Mouse (Mus musculus): ENCODE measurements around the gene Epo. TPM values are rescaled to one million over a fixed set of nuclear protein-coding genes. Genes with fewer than 3 reads are reported as not detected.

Gene Epo
- polyA plus RNA-seq, 1 experiment from 2014 or later = 0.24 TPM

DNA sequence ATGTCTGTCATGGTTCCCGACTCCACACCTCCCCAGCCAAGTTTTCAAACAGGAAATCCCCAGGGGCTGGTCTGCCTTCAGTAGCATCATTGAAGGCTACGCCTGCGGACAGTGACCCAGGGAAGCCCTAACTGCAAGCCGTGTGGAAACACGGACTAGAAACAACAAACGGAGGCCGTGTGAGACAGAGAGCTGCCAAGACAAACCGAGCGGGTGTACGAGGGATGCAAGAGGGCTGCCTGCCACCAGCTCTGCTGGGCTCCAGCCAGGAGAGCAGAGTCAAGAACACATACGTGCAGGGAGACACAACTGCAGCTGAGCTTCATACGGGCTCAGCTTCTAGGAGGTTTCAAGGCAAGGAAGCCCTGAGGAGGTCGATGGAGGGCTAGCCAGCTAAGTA lies 39.2 kb downstream of the Epo start:
- Histone ChIP-seq H3K27ac (ENCODE audit: low read length) (no peak overlapping the region), H3K36me3 (ENCODE audit: insufficient read depth, low read length) (no peaks in the 10 kb centered on the region), H3K9ac (replicated peaks; ENCODE audit: low read length) (no peak overlapping the region), H3K27me3 (ENCODE audit: insufficient read depth, low read length) (no peaks in the 10 kb centered on the region), H3K9me3 (ENCODE audit: low read length) (no peaks in the 10 kb centered on the region), H3K4me2 (replicated peaks; ENCODE audit: low read depth, low read length) (no peak overlapping the region), H3K4me3 (ENCODE audit: low read length) (no peak overlapping the region), H3K4me1 (ENCODE audit: insufficient read depth, low read length) (peaks cover 5% of the 10 kb centered on the region; the same call in 1 of the 2 replicates)
- ATAC-seq (ENCODE audit: low FRiP score, low TSS enrichment) = no peak
- 50% methylated on average over 13 of the region's 13 CpGs for WGBS

DNA sequence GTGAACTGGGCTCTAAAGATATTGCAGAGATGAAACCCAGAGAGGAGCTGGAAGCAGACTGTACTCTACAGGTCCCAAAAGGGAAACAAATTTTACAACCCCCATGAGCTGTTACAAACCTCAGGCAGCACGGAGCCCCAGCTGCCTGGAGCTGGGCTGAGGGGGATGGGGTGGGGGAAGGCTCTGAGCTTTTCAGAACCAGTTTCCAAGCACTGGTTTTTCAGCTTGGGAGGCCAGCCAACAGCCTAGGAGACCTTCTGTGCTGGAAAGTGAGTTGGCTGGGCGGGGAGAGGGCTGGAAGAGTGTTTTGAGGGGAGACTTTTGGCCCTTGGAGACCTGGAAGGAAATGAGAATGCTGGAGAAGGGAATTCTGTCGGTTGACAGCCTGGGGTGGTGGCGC lies 41.5 kb downstream of the Epo start:
- no peak overlapping the region for H3K27ac ChIP-seq (ENCODE audit: low read length)
- H3K27me3 ChIP-seq (ENCODE audit: insufficient read depth, low read length) = peaks cover 2% of the 10 kb centered on the region; the same call in 1 of the 2 replicates
- H3K9ac ChIP-seq (replicated peaks; ENCODE audit: low read length) = no peak overlapping the region; the same call in 1 of the 2 replicates
- peaks cover 5% of the 10 kb centered on the region; the same call in 1 of the 2 replicates for H3K4me1 ChIP-seq (ENCODE audit: insufficient read depth, low read length)
- H3K9me3 ChIP-seq (ENCODE audit: low read length) = no peaks in the 10 kb centered on the region
- no peak overlapping the region for H3K4me2 ChIP-seq (replicated peaks; ENCODE audit: low read depth, low read length)
- peak; percentile 54; the same call in 1 of the 2 replicates for ATAC-seq (ENCODE audit: low FRiP score, low TSS enrichment)
- no peaks in the 10 kb centered on the region for H3K36me3 ChIP-seq (ENCODE audit: insufficient read depth, low read length)
- whole genome bisulfite sequencing = 35% methylated on average over 4 of the region's 4 CpGs
- H3K4me3 ChIP-seq (ENCODE audit: low read length) = no peak overlapping the region

DNA sequence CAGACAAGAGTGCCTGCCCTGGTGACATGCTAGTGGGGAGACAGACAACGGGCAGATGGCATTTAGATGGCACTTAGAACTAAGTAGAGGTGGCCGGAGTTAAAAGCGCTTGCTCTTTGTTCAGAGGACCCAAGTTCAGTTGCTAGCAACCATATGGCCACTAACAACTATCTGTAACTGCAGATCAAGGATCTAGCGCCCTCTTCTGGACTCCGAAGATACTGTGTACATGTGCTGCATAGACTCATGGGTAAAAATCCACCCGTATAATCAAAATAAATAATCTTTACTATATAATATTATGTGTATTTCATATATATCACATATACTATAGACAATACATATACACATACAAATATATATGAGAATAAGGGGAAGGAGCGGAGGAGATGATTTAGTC lies 45.4 kb downstream of the Epo start:
- ATAC-seq (ENCODE audit: low FRiP score, low TSS enrichment) = no peak
- WGBS = 90% methylated on average over 7 of the region's 7 CpGs
- Histone ChIP-seq H3K27me3 (ENCODE audit: insufficient read depth, low read length) (peaks cover 16% of the 10 kb centered on the region; the same call in 1 of the 2 replicates), H3K9me3 (ENCODE audit: low read length) (no peaks in the 10 kb centered on the region), H3K4me1 (ENCODE audit: insufficient read depth, low read length) (peaks cover 12% of the 10 kb centered on the region; the same call in 1 of the 2 replicates), H3K4me3 (ENCODE audit: low read length) (no peak overlapping the region), H3K9ac (replicated peaks; ENCODE audit: low read length) (no peak overlapping the region), H3K27ac (ENCODE audit: low read length) (no peak overlapping the region), H3K4me2 (replicated peaks; ENCODE audit: low read depth, low read length) (no peak overlapping the region), H3K36me3 (ENCODE audit: insufficient read depth, low read length) (no peaks in the 10 kb centered on the region)

DNA sequence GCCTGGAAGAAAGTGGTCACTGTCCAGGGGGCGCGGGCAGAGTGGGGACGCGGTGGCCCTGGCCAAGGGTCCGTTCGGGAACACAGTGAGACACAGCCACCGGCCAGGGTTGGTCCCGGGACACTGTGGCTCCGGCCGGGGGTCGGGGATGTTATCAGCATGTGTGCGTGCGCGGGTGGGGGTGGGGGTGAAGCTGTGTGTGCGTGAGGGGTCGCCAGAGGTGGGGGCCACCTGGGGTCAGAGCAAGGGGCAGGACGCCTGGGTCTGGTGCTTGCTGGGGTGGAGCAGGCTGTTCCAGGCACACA lies 47.2 kb downstream of the Epo start:
- peaks cover 7% of the 10 kb centered on the region; the same call in 1 of the 2 replicates for H3K4me1 ChIP-seq (ENCODE audit: insufficient read depth, low read length)
- WGBS = 2% methylated on average over 14 of the region's 17 CpGs
- peak overlapping the region; percentile 36 for H3K4me3 ChIP-seq (ENCODE audit: low read length)
- peak; percentile 36; the same call in 1 of the 2 replicates for ATAC-seq (ENCODE audit: low FRiP score, low TSS enrichment)
- H3K9me3 ChIP-seq (ENCODE audit: low read length) = no peaks in the 10 kb centered on the region
- peak overlapping the region; percentile 56 for H3K4me2 ChIP-seq (replicated peaks; ENCODE audit: low read depth, low read length)
- peak overlapping the region; percentile 49 for H3K9ac ChIP-seq (replicated peaks; ENCODE audit: low read length)
- H3K36me3 ChIP-seq (ENCODE audit: insufficient read depth, low read length) = no peaks in the 10 kb centered on the region
- no peak overlapping the region for H3K27ac ChIP-seq (ENCODE audit: low read length)
- H3K27me3 ChIP-seq (ENCODE audit: insufficient read depth, low read length) = peaks cover 16% of the 10 kb centered on the region; the same call in 1 of the 2 replicates

DNA sequence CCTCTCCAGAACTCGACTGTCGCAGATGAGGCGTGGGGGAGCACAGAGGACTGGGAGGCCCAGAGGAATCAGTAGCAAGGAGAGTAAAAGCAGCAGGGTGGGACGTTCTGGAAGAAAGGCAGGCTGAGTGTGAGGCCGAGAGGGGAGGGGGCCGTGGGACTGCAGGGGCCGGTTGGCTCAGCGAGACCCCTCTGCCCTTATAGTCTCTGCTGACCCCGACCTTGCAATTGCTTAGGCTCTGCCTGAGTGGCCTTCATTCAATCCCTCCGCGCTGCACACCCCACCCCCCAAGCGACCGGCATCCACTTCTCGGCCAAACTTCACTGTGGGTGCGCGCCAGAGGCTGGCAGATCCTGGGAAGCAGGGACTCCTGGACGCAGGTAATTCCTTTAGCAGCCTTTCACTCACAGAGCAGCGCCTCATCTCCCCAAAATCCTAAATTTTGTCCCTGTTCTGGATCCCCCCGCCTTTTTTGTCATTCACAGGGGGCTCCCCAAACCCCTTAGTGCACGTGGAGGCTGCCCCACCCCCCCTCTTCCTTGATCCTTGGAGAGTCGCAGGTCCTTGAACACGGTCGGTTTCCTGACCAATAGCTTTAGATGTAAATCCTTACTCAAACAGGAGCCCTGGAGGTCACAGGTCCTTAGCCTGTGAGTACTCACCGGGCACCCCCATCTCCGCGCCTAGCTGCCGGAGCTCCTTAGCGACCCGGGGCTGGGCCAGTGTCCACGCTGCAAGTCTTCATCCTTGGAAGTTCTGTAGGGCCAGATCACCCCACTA lies 47.8 kb downstream of the Epo start:
- Histone ChIP-seq H3K4me2 (replicated peaks; ENCODE audit: low read depth, low read length) (peak overlapping the region; percentile 56), H3K36me3 (ENCODE audit: insufficient read depth, low read length) (no peaks in the 10 kb centered on the region), H3K27me3 (ENCODE audit: insufficient read depth, low read length) (peaks cover 16% of the 10 kb centered on the region; the same call in 1 of the 2 replicates), H3K27ac (ENCODE audit: low read length) (no peak overlapping the region), H3K9ac (replicated peaks; ENCODE audit: low read length) (peak overlapping the region; percentile 49), H3K9me3 (ENCODE audit: low read length) (no peaks in the 10 kb centered on the region), H3K4me1 (ENCODE audit: insufficient read depth, low read length) (peaks cover 7% of the 10 kb centered on the region; the same call in 1 of the 2 replicates), H3K4me3 (ENCODE audit: low read length) (peak overlapping the region; percentile 36)
- 8% methylated on average over 30 of the region's 30 CpGs for WGBS
- 0 out of 2 replicates have a peak, but pooled peaks have one; percentile 12 for ATAC-seq (ENCODE audit: low FRiP score, low TSS enrichment)

- ATAC-seq (ENCODE audit: low FRiP score, low TSS enrichment) = 0 out of 2 replicates have a peak, but pooled peaks have one; percentile 25
- H3K4me1 ChIP-seq (ENCODE audit: insufficient read depth, low read length) = peaks cover 7% of the 10 kb centered on the region; the same call in 1 of the 2 replicates
- no peak overlapping the region for H3K9ac ChIP-seq (replicated peaks; ENCODE audit: low read length)
- H3K36me3 ChIP-seq (ENCODE audit: insufficient read depth, low read length) = no peaks in the 10 kb centered on the region
- no peak overlapping the region for H3K4me2 ChIP-seq (replicated peaks; ENCODE audit: low read depth, low read length)
- H3K27ac ChIP-seq (ENCODE audit: low read length) = no peak overlapping the region
- WGBS = 46% methylated on average over 8 of the region's 8 CpGs
- no peak overlapping the region for H3K4me3 ChIP-seq (ENCODE audit: low read length)
- no peaks in the 10 kb centered on the region for H3K9me3 ChIP-seq (ENCODE audit: low read length)
- peaks cover 16% of the 10 kb centered on the region; the same call in 1 of the 2 replicates for H3K27me3 ChIP-seq (ENCODE audit: insufficient read depth, low read length)
Measured at GRCm38 (mm10) chr5:137481897-137482296, 51.1 kb downstream of the Epo start.

DNA sequence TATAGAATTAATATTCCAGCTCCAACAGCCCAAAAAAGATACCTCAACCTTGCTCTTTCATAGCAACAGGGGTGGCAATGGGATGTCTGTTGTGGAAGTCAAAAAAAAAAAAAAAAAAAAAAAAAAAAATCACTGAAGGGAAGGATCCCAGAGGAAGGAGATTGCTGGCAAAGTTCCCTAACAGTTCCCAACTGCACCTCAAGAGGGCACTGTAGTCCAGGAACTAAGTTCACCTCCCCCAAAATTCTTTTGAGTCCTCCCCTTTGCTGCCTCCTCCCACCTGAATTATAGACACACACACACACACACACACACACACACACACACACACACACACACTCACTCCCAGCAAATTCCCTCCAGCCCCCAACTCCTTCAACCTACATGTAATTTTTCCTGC lies 51.9 kb downstream of the Epo start:
- no peak overlapping the region for H3K9ac ChIP-seq (replicated peaks; ENCODE audit: low read length)
- H3K4me1 ChIP-seq (ENCODE audit: insufficient read depth, low read length) = peaks cover 7% of the 10 kb centered on the region; the same call in 1 of the 2 replicates
- H3K4me3 ChIP-seq (ENCODE audit: low read length) = no peak overlapping the region
- H3K9me3 ChIP-seq (ENCODE audit: low read length) = no peaks in the 10 kb centered on the region
- no peaks in the 10 kb centered on the region for H3K36me3 ChIP-seq (ENCODE audit: insufficient read depth, low read length)
- H3K4me2 ChIP-seq (replicated peaks; ENCODE audit: low read depth, low read length) = no peak overlapping the region
- peaks cover 10% of the 10 kb centered on the region; the same call in 1 of the 2 replicates for H3K27me3 ChIP-seq (ENCODE audit: insufficient read depth, low read length)
- no peak for ATAC-seq (ENCODE audit: low FRiP score, low TSS enrichment)
- no peak overlapping the region for H3K27ac ChIP-seq (ENCODE audit: low read length)

DNA sequence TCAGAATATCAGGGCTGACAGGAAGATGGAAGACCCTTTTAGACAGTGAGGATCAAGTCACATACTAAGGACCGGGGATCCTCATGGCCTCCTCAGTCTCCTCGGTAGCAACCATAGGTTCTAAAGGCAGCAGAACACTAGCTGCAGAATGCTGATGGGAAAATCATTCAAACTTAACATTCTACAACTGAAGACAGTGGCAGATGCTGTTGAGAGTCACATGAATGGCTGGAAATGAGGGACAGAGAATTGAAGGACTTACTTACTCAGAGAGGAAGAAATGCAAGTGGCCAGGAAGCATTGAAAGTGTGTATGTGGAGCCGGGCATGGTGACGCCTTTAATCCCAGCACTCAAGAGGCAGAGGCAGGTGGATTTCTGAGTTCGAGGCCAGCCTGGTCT lies 56.1 kb downstream of the Epo start, which contains the start of gene Zan:
Zan (minus strand) TSS at position 101 of the 400 bp plus-strand sequence.
- H3K9ac ChIP-seq (replicated peaks; ENCODE audit: low read length) = no peak within 1 kb of the TSS
- H3K4me2 ChIP-seq (replicated peaks; ENCODE audit: low read depth, low read length) = no peak within 1 kb of the TSS
- 81% methylated on average over 5 of the region's 5 CpGs for WGBS
- no peak within 1 kb of the TSS for H3K4me3 ChIP-seq (ENCODE audit: low read length)
- H3K36me3 ChIP-seq (ENCODE audit: insufficient read depth, low read length) = no peaks in the 10 kb centered on the region
- H3K27ac ChIP-seq (ENCODE audit: low read length) = no peak within 1 kb of the TSS
- H3K9me3 ChIP-seq (ENCODE audit: low read length) = no peaks in the 10 kb centered on the region
- no peaks in the 10 kb centered on the region for H3K27me3 ChIP-seq (ENCODE audit: insufficient read depth, low read length)
- no peaks in the 10 kb centered on the region for H3K4me1 ChIP-seq (ENCODE audit: insufficient read depth, low read length)
- ATAC-seq (ENCODE audit: low FRiP score, low TSS enrichment) = no peak

DNA sequence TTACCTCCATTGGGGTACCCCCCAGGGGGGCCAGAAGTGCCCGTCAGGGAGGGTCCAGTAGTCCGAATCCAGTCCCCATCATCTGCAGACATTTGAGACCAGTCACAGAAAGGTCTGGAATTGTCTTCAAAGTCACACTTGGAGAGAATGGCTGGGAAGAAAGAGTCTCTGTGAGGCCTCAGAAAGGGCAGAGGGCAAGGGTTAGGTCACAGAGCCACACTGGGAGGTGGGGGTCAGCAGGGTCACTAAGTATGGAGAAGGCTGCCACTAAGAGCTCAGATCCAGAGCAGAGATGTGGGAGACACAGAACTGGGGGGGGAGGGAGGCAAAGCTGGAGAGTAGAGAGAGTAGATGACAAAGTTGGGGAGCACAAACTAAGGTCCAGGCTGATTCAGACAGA lies 58.7 kb downstream of the Epo start:
- no peak overlapping the region for H3K4me2 ChIP-seq (replicated peaks; ENCODE audit: low read depth, low read length)
- WGBS = 44% methylated on average over 2 of the region's 2 CpGs
- H3K27ac ChIP-seq (ENCODE audit: low read length) = no peak overlapping the region

DNA sequence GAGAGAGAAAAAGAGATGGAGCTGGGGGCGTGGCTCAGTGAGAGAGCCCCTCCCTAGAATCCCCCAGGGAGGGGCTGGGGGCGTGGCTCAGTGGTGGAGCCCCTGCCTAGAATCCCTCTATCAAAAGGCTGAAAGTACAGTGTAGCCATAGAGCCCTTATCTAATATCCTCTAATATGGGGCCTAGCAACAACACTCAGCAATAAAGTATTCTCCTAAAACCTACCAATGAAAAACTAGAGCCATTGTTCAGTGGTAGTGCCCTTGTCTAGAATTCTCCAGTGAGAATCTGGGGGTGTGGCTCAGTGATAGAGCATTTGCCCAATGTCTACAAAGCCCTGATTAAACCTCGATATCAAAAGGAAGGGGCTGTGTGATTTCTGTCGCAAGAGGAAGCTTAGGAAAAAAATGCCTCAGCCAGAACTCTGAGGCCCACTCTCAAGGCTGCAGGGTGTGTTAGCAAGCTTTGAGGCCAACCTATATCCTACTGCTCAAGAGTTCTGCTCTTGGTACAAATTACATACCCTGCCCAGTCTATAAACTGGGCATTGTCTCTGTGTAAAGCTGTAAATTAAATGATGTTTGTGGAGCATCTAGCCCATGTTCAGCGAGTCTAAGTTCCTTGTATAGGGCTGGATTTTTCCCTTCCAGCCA lies 60.7 kb downstream of the Epo start:
- Histone ChIP-seq H3K9ac (replicated peaks; ENCODE audit: low read length) (no peak overlapping the region), H3K36me3 (ENCODE audit: insufficient read depth, low read length) (no peaks in the 10 kb centered on the region), H3K4me2 (replicated peaks; ENCODE audit: low read depth, low read length) (no peak overlapping the region), H3K4me3 (ENCODE audit: low read length) (no peak overlapping the region), H3K27ac (ENCODE audit: low read length) (no peak overlapping the region), H3K9me3 (ENCODE audit: low read length) (no peaks in the 10 kb centered on the region), H3K4me1 (ENCODE audit: insufficient read depth, low read length) (no peaks in the 10 kb centered on the region), H3K27me3 (ENCODE audit: insufficient read depth, low read length) (no peaks in the 10 kb centered on the region)
- ATAC-seq (ENCODE audit: low FRiP score, low TSS enrichment) = no peak
- 65% methylated on average over 5 of the region's 5 CpGs for WGBS

More for the DNA sequence above, 58.7 kb downstream of the Epo start:
- Histone ChIP-seq H3K9ac (replicated peaks; ENCODE audit: low read length) (no peak overlapping the region), H3K27me3 (ENCODE audit: insufficient read depth, low read length) (no peaks in the 10 kb centered on the region), H3K36me3 (ENCODE audit: insufficient read depth, low read length) (no peaks in the 10 kb centered on the region), H3K4me1 (ENCODE audit: insufficient read depth, low read length) (no peaks in the 10 kb centered on the region), H3K9me3 (ENCODE audit: low read length) (no peaks in the 10 kb centered on the region), H3K4me3 (ENCODE audit: low read length) (no peak overlapping the region)
- ATAC-seq (ENCODE audit: low FRiP score, low TSS enrichment) = no peak
